Mouse (Mus musculus): ENCODE measurements around the gene Nes. TPM values are rescaled to one million over a fixed set of nuclear protein-coding genes. Genes with fewer than 3 reads are reported as not detected.

The Nes gene
- polyA plus RNA-seq, 1 experiment from 2014 or later, result 9.5 TPM

DNA sequence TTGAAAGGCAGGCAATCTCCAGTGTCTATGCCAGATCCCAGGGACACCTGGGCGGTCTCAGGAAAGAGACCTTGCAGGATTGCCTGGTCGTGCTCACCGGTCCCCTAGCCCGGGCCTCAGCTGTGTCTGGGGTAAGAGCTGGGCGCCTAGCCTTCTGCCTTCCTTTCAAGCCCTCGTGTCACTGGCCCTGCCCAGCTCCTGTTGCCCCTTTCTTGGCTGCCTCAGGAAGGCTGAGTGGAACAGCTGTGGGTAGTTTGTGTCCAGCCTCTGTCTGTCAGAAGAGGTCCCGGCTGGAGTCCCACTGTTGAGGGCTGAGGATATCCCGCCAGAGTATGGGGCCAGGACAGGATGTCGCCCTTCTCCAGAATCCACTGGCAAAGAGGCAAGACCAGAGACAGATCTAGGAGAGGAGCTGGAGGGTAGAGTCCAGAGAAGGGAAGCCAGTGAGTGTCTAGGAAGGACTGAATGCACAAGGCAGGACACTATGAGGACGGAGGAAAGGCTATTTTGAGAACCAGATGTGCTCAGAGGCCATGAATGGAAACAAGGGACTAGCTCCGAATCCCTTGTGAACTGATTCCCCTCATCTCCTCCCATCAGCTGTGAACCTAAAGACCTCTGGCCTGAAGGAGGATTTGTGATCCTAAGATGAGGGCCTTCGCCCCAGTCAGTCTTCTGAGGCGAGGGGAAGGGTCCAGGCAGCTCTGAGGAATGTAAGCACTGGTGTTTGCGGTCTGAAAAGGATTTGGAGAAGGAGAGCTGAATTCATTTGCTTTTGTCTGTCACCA, 2.9 kb downstream of the Nes start:
- H3K9ac ChIP-seq (ENCODE audit: low read length), result peak overlapping the region; percentile 63
- WGBS, result 47% methylated on average over 14 of the region's 14 CpGs
- peak overlapping the region; percentile 39 for H3K27ac ChIP-seq (ENCODE audit: low read length)
- H3K36me3 ChIP-seq (ENCODE audit: control insufficient read depth, insufficient read depth), result peaks cover 5% of the 10 kb centered on the region
- H3K9me3 ChIP-seq (replicated peaks; ENCODE audit: control insufficient read depth, low read length), result no peaks in the 10 kb centered on the region
- ATAC-seq (replicated peaks; ENCODE audit: extremely low read depth, insufficient read depth, low FRiP score), result no peak
- peaks cover 6% of the 10 kb centered on the region for H3K27me3 ChIP-seq (ENCODE audit: control insufficient read depth, insufficient read depth, low read length)
- peak overlapping the region; percentile 81 for H3K4me2 ChIP-seq (ENCODE audit: low read depth, low read length)
- H3K4me3 ChIP-seq (ENCODE audit: low read length), result peak overlapping the region; percentile 60
- H3K4me1 ChIP-seq (ENCODE audit: control insufficient read depth, insufficient read depth, low read length), result peaks cover 23% of the 10 kb centered on the region

DNA sequence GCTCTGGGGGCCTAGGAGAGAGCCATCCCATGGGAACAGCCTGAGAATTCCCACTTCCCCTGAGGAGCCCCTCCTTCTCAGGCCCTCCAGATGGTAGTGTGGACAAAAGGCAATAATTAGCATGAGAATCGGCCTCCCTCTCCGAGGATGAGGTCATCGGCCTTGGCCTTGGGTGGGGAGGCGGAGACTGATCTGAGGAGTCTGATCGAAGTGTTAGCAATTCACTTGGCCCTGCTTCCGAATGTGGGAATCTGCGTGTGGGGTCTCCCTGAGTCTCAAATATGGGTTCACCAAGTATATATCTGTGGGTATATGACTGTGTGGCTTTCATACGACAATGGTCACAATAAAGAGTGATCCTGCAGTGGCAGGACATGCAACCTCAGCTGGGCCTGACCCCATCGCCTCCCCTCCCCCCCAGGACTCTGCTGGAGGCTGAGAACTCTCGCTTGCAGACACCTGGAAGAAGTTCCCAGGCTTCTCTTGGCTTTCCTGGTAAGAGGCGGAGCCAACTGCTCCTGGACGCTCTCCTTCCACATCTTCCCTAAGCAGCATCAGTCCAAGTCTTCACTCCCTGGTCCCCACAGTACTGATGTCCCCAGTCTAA, 3.6 kb downstream of the Nes start:
- Histone ChIP-seq H3K27ac (ENCODE audit: low read length) (peak overlapping the region; percentile 39; the same call in 1 of the 2 replicates), H3K36me3 (ENCODE audit: control insufficient read depth, insufficient read depth) (peaks cover 5% of the 10 kb centered on the region), H3K9me3 (replicated peaks; ENCODE audit: control insufficient read depth, low read length) (no peaks in the 10 kb centered on the region), H3K4me3 (ENCODE audit: low read length) (peak overlapping the region; percentile 60), H3K4me1 (ENCODE audit: control insufficient read depth, insufficient read depth, low read length) (peaks cover 23% of the 10 kb centered on the region), H3K9ac (ENCODE audit: low read length) (no peak overlapping the region), H3K4me2 (ENCODE audit: low read depth, low read length) (peak overlapping the region; percentile 81), H3K27me3 (ENCODE audit: control insufficient read depth, insufficient read depth, low read length) (peaks cover 6% of the 10 kb centered on the region; the same call in 1 of the 2 replicates)
- ATAC-seq (replicated peaks; ENCODE audit: extremely low read depth, insufficient read depth, low FRiP score), result no peak
- 47% methylated on average over 12 of the region's 12 CpGs for WGBS

DNA sequence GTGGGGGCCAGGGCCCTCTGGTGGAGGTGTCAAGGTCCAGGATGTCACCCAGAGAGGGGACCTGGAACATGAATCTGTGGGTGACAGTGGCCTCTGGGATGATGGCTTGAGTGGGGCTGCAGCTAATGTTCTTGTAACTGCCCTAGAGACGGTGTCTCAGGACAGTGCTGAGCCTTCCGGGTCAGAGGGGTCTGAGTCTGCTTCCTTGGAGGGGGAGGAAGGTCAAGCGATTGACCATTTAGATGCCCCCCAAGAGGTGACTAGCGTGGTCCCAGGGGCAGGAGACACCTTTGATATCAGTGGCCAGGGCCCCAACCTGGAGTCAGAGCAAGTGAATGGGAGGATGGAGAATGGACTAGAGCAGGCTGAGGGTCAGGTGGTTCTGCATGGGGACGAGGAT, 8.6 kb downstream of the Nes start:
- Histone ChIP-seq H3K9me3 (replicated peaks; ENCODE audit: control insufficient read depth, low read length) (no peaks in the 10 kb centered on the region), H3K4me3 (ENCODE audit: low read length) (no peak overlapping the region), H3K9ac (ENCODE audit: low read length) (no peak overlapping the region), H3K4me2 (ENCODE audit: low read depth, low read length) (no peak overlapping the region), H3K27ac (ENCODE audit: low read length) (no peak overlapping the region), H3K36me3 (ENCODE audit: control insufficient read depth, insufficient read depth) (peaks cover 5% of the 10 kb centered on the region), H3K27me3 (ENCODE audit: control insufficient read depth, insufficient read depth, low read length) (no peaks in the 10 kb centered on the region; the same call in 1 of the 2 replicates), H3K4me1 (ENCODE audit: control insufficient read depth, insufficient read depth, low read length) (peaks cover 33% of the 10 kb centered on the region)
- no peak for ATAC-seq (replicated peaks; ENCODE audit: extremely low read depth, insufficient read depth, low FRiP score)
- WGBS, result 87% methylated on average over 5 of the region's 5 CpGs

DNA sequence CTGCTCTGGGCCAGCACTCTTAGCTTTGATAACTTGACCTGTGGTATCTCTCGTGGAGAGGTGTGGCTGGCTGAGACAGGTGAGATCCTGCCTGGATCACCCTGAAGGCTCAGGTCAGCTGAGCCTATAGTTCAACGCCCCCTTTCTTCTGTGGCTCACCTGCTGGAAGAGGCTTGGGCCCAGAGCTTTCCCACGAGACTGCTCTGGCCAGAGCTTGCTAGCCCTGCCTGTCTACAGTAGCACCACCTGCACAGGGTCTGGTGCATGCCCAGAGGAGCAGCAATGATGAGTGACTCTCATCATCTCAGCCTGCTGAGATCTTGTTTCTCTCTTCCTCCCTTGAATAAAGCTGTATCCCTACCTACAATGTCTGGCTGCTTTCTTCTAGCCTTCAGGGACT, 9.2 kb downstream of the Nes start:
- 68% methylated on average over 3 of the region's 3 CpGs for WGBS
- no peaks in the 10 kb centered on the region for H3K9me3 ChIP-seq (replicated peaks; ENCODE audit: control insufficient read depth, low read length)
- H3K27ac ChIP-seq (ENCODE audit: low read length), result no peak overlapping the region
- H3K4me3 ChIP-seq (ENCODE audit: low read length), result no peak overlapping the region
- H3K9ac ChIP-seq (ENCODE audit: low read length), result no peak overlapping the region
- no peak overlapping the region for H3K4me2 ChIP-seq (ENCODE audit: low read depth, low read length)
- H3K27me3 ChIP-seq (ENCODE audit: control insufficient read depth, insufficient read depth, low read length), result no peaks in the 10 kb centered on the region; the same call in 1 of the 2 replicates
- peaks cover 5% of the 10 kb centered on the region for H3K36me3 ChIP-seq (ENCODE audit: control insufficient read depth, insufficient read depth)
- peaks cover 36% of the 10 kb centered on the region for H3K4me1 ChIP-seq (ENCODE audit: control insufficient read depth, insufficient read depth, low read length)
- ATAC-seq (replicated peaks; ENCODE audit: extremely low read depth, insufficient read depth, low FRiP score), result no peak

DNA sequence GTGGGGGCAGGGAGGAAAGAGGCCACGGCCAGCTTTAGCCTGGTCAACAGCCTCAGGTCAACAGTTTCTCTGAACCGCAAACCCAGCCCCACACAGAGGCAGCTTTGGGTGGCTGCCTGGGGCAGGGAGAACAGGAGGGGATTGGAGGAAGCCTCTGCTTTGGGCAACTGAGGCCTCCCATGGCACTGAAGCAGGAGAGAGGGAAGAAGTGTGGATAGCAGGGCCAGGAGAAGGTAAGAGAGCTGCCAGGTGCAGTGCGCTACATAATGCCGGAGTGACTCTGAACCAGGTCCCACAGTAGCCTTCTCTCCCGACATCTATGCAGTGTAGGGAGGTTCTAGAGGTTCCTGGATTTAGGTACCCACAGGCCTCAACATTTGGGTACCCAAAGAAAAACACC, 9.8 kb downstream of the Nes start:
- no peak for ATAC-seq (replicated peaks; ENCODE audit: extremely low read depth, insufficient read depth, low FRiP score)
- Histone ChIP-seq H3K9ac (ENCODE audit: low read length) (no peak overlapping the region), H3K9me3 (replicated peaks; ENCODE audit: control insufficient read depth, low read length) (no peaks in the 10 kb centered on the region), H3K4me3 (ENCODE audit: low read length) (no peak overlapping the region), H3K36me3 (ENCODE audit: control insufficient read depth, insufficient read depth) (peaks cover 5% of the 10 kb centered on the region), H3K4me2 (ENCODE audit: low read depth, low read length) (no peak overlapping the region), H3K27ac (ENCODE audit: low read length) (no peak overlapping the region), H3K27me3 (ENCODE audit: control insufficient read depth, insufficient read depth, low read length) (no peaks in the 10 kb centered on the region; the same call in 1 of the 2 replicates), H3K4me1 (ENCODE audit: control insufficient read depth, insufficient read depth, low read length) (peaks cover 42% of the 10 kb centered on the region)
- 77% methylated on average over 5 of the region's 5 CpGs for WGBS

DNA sequence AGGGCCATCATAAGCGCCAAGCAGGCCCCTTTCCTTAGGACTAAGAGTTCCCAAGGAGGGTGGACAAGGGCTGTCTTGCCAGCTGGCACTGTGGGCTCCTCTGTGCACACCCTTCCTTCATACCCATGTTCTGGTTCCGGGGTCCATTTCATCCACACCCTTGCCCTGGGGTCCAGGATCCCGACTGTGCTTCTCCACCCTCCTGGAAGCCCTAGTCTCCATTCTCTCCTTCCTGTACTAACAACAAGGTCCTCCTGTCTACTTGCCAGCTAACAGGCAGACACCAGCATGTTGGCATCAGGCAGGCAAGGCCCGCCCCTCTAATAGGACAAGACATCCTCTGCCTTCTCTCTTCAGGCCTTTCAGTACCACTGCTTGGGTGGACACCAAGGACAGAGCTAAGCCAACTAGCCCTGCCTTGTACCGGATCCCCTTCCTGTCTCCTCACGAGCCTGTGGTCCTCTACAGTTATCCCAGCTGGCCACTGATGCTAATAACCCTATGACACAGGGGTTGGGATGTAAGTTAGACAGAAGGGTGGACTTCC, 10.4 kb downstream of the Nes start:
- Histone ChIP-seq H3K27ac (ENCODE audit: low read length) (peak overlapping the region; percentile 93), H3K4me2 (ENCODE audit: low read depth, low read length) (no peak overlapping the region), H3K9me3 (replicated peaks; ENCODE audit: control insufficient read depth, low read length) (no peaks in the 10 kb centered on the region), H3K36me3 (ENCODE audit: control insufficient read depth, insufficient read depth) (peaks cover 5% of the 10 kb centered on the region), H3K27me3 (ENCODE audit: control insufficient read depth, insufficient read depth, low read length) (no peaks in the 10 kb centered on the region; the same call in 1 of the 2 replicates), H3K4me3 (ENCODE audit: low read length) (no peak overlapping the region), H3K9ac (ENCODE audit: low read length) (no peak overlapping the region), H3K4me1 (ENCODE audit: control insufficient read depth, insufficient read depth, low read length) (peaks cover 48% of the 10 kb centered on the region)
- WGBS, result 80% methylated on average over 6 of the region's 6 CpGs
- ATAC-seq (replicated peaks; ENCODE audit: extremely low read depth, insufficient read depth, low FRiP score), result no peak

DNA sequence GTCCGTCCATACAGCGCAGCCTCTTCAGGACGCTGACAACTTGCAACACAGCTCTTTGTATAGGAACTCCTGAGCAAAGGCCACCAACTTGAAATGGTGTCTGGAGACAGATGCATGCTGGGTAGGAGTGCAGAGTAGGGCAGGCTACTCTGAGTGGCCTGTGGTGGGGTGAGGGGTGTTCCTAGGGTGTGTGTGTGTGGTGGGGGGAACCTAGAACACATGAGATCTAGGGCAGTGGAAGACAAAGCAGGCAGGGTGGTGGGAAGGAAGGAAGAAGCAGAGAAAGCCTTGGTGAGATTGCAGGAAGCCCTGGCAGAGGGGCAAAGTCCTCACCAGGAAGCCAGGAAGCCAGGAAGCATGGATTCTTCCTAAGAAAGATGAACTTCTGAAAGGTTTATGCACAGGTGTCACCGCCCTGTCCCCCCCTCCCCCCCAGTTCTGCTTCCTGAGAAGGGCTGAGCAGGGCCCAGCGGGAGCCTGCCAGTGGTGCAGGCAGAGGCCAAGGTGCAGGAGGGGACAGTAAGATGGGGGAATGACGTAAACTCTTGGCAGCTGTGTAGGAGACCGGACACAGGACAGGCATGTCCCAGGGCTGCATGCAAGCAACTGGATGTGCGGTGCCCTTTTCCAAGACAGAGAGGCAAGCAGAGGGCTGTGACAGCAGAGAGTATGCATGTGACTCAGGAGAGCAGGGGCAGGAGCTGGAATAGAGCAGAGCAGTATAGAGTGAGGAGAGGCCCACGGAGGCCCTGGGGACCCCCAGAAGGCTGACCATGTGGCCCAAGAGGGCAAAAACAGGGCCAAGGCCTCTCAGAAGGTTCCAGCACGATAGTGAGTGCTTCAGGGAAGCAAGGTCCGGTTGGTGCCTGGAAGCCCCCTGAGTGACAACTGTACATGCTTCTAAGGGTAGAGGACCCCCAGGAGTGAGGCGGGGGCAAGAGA, 11.3 kb downstream of the Nes start:
- H3K4me3 ChIP-seq (ENCODE audit: low read length), result no peak overlapping the region; the same call in 1 of the 2 replicates
- ATAC-seq (replicated peaks; ENCODE audit: extremely low read depth, insufficient read depth, low FRiP score), result peak; percentile 45; the same call in 1 of the 2 replicates
- peaks cover 55% of the 10 kb centered on the region for H3K4me1 ChIP-seq (ENCODE audit: control insufficient read depth, insufficient read depth, low read length)
- 29% methylated on average over 12 of the region's 12 CpGs for WGBS
- H3K9me3 ChIP-seq (replicated peaks; ENCODE audit: control insufficient read depth, low read length), result no peaks in the 10 kb centered on the region
- peak overlapping the region; percentile 93 for H3K27ac ChIP-seq (ENCODE audit: low read length)
- H3K27me3 ChIP-seq (ENCODE audit: control insufficient read depth, insufficient read depth, low read length), result no peaks in the 10 kb centered on the region; the same call in 1 of the 2 replicates
- H3K9ac ChIP-seq (ENCODE audit: low read length), result peak overlapping the region; percentile 67
- peak overlapping the region; percentile 48 for H3K4me2 ChIP-seq (ENCODE audit: low read depth, low read length)
- H3K36me3 ChIP-seq (ENCODE audit: control insufficient read depth, insufficient read depth), result peaks cover 1% of the 10 kb centered on the region

DNA sequence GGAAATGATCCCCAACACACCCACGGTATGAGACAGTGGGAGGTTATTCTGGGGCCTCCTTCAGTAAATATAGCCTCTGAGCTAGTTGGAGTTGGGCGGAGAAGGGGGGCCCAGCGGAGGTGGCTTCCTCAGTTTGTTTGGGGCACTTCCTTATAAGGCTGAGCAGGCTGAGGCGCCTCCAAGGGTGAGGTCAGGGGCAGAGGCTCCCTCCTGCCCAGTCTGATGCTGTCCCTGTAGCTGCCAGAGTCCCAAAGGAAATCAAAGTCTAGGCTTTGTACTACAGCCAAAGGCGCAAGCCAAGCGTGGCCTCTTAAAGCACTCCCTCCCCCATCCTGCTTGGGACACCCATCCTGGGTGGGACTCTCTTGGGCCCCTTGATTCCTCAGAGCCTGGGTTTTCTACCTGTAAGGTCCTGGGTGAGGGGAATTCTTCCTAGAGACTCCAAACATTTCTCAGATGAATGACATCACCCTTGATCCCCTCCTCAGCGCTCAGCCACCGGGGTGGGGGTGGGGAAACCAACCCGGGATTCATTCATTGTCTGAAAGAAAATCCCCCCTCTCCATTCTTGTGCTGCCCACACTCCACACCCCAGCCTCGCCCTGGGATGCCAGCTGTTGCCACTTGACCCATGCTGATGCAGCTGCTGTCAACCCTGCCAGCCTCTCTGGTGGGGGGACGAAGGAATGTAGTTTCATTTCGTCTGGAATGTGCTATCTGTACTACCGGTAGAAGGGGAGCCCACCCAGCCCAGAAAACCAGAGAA, 12.1 kb downstream of the Nes start:
- Histone ChIP-seq H3K27ac (ENCODE audit: low read length) (peak overlapping the region; percentile 93), H3K4me3 (ENCODE audit: low read length) (peak overlapping the region; percentile 15), H3K36me3 (ENCODE audit: control insufficient read depth, insufficient read depth) (no peaks in the 10 kb centered on the region), H3K27me3 (ENCODE audit: control insufficient read depth, insufficient read depth, low read length) (no peaks in the 10 kb centered on the region), H3K9ac (ENCODE audit: low read length) (peak overlapping the region; percentile 67), H3K4me2 (ENCODE audit: low read depth, low read length) (peak overlapping the region; percentile 48), H3K9me3 (replicated peaks; ENCODE audit: control insufficient read depth, low read length) (no peaks in the 10 kb centered on the region), H3K4me1 (ENCODE audit: control insufficient read depth, insufficient read depth, low read length) (peaks cover 64% of the 10 kb centered on the region)
- 7% methylated on average over 13 of the region's 13 CpGs for WGBS
- ATAC-seq (replicated peaks; ENCODE audit: extremely low read depth, insufficient read depth, low FRiP score), result peak; percentile 57

All from heart, embryonic 16.5 days (tissue).